Mouse (Mus musculus) embryonic facial prominence, embryonic 15.5 days (tissue): ENCODE data around the gene Golm1. TPM values are rescaled to one million over a fixed set of nuclear protein-coding genes. Genes with fewer than 3 reads are reported as not detected.
"Not testable (repeated sequence)": the region's sequence is repeated elsewhere in the genome, so short reads cannot be mapped to it uniquely, and the experiment has no call there.

Experiments used
- ATAC-seq: fragments of 200-750 bp; cut with Nextera tagmentation; 2 replicates; pipeline ENCODE4 v1.8.0; 2017; ENCODE audit warnings: low read depth, moderate TSS enrichment; ENCODE audit not compliant: insufficient number of reproducible peaks, low FRiP score, low TSS enrichment
- H3K27ac ChIP-seq: fragments of 300-500 bp; sonication (generic); replicated peaks from 2 replicates; pipeline ENCODE4 v1.5.1; 2015; ENCODE audit warnings: mild to moderate bottlenecking, inconsistent platforms
- H3K27me3 ChIP-seq: fragments of 300-500 bp; sonication (generic); 2 replicates; pipeline ENCODE4 v1.6.1; 2015; ENCODE audit warnings: inconsistent platforms
- H3K36me3 ChIP-seq: fragments of 300-500 bp; sonication (generic); 2 replicates; pipeline ENCODE4 v1.6.1; 2015; ENCODE audit warnings: mild to moderate bottlenecking, inconsistent platforms
- H3K4me1 ChIP-seq: fragments of 300-500 bp; sonication (generic); 2 replicates; pipeline ENCODE4 v1.6.1; 2015; ENCODE audit warnings: inconsistent platforms
- H3K4me2 ChIP-seq: fragments of 300-500 bp; sonication (generic); replicated peaks from 2 replicates; pipeline ENCODE4 v1.6.1; 2015; ENCODE audit warnings: mild to moderate bottlenecking, inconsistent platforms
- H3K4me3 ChIP-seq: fragments of 300-500 bp; sonication (generic); replicated peaks from 2 replicates; pipeline ENCODE4 v1.5.1; 2015; ENCODE audit warnings: mild to moderate bottlenecking, inconsistent platforms
- H3K9ac ChIP-seq: fragments of 300-500 bp; sonication (generic); 2 replicates; pipeline ENCODE4 v1.6.1; 2015; ENCODE audit warnings: inconsistent platforms
- H3K9me3 ChIP-seq: fragments of 300-500 bp; sonication (generic); replicated peaks from 2 replicates; pipeline ENCODE4 v1.6.1; 2016; ENCODE audit warnings: inconsistent platforms
- WGBS: fragments of 180-500 bp; shearing (Covaris S2); methylation state at CpG from one replicate; pipeline ENCODE4 v1.1.7; 2015; 5-methylcytosine and 5-hydroxymethylcytosine counted together
- polyA plus RNA-seq: library from polyadenylated mRNA; unstranded; fragments of >200 nt; fragmentation: Nextera tagmentation; extraction: Ambion mirVana; gene quantifications from 2 replicates; pipeline ENCODE4 v1.2.1, GENCODE M21; 2015

Gene Golm1
- polyA plus RNA-seq, 1 experiment from 2014 or later = 36.5 TPM

GRCm38 (mm10) chr13:59592058-59592457, 83.6 kb downstream of the Golm1 start:
- not testable (repeated sequence) for H3K9ac ChIP-seq, H3K4me3 ChIP-seq, H3K4me1 ChIP-seq, H3K27me3 ChIP-seq, H3K4me2 ChIP-seq, H3K27ac ChIP-seq, H3K9me3 ChIP-seq, ATAC-seq
- 93% methylated on average over 3 of the region's 3 CpGs for WGBS
- H3K36me3 ChIP-seq = peaks cover 54% of the 10 kb centered on the region

DNA sequence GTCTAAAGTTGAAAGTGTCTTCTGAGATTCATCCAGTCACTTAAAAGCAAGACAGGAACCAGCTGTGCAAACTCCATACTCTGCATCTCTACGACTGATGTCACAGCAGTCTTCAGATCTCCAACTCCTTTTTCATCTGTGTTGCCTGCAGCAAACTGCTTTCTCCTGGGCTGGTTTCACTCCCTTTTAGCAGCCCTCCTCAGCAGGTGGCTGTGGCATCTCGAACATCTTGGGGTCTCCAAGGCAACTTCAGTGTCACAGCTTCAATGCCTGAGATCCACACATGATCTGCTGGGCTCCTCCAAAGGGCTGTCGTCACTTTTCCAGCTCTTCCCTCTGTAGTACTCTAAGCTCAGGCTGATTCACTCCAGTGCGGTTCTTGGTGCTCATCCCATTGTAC, 84.9 kb downstream of the Golm1 start:
- H3K4me1 ChIP-seq = peaks cover 20% of the 10 kb centered on the region
- H3K9ac ChIP-seq = no peak overlapping the region
- H3K36me3 ChIP-seq = peaks cover 55% of the 10 kb centered on the region
- H3K27ac ChIP-seq = no peak overlapping the region
- ATAC-seq = no peak
- no peaks in the 10 kb centered on the region for H3K9me3 ChIP-seq
- H3K4me3 ChIP-seq = no peak overlapping the region
- no peaks in the 10 kb centered on the region for H3K27me3 ChIP-seq
- 82% methylated on average over 4 of the region's 4 CpGs for WGBS
- H3K4me2 ChIP-seq = no peak overlapping the region

- H3K27me3 ChIP-seq = no peaks in the 10 kb centered on the region
- H3K4me3 ChIP-seq = no peak overlapping the region
- ATAC-seq = no peak
- H3K36me3 ChIP-seq = peaks cover 51% of the 10 kb centered on the region
- H3K4me1 ChIP-seq = peaks cover 20% of the 10 kb centered on the region
- no peak overlapping the region for H3K9ac ChIP-seq
- WGBS = 88% methylated on average over 4 of the region's 4 CpGs
- no peak overlapping the region for H3K4me2 ChIP-seq
- no peak overlapping the region for H3K27ac ChIP-seq
- H3K9me3 ChIP-seq = no peaks in the 10 kb centered on the region
These were observed 85.9 kb downstream of the Golm1 start for GRCm38 (mm10) chr13:59589672-59590071.

GRCm38 (mm10) chr13:59587201-59587600, 88.4 kb downstream of the Golm1 start:
- 93% methylated on average over 2 of the region's 2 CpGs for WGBS
- H3K9me3 ChIP-seq = no peaks in the 10 kb centered on the region

GRCm38 (mm10) chr13:59585648-59586005, 90.0 kb downstream of the Golm1 start:
- Histone ChIP-seq H3K4me2 (peak overlapping the region; percentile 70), H3K4me3 (peak overlapping the region; percentile 89), H3K9me3 (no peaks in the 10 kb centered on the region), H3K4me1 (peaks cover 26% of the 10 kb centered on the region), H3K27ac (peak overlapping the region; percentile 74), H3K36me3 (peaks cover 24% of the 10 kb centered on the region), H3K9ac (peak overlapping the region; percentile 86), H3K27me3 (no peaks in the 10 kb centered on the region)
- under 1% methylated on average over 28 of the region's 28 CpGs for WGBS
- no peak for ATAC-seq

More at GRCm38 (mm10) chr13:59587201-59587600, 88.4 kb downstream of the Golm1 start:
- Histone ChIP-seq H3K4me2 (no peak overlapping the region), H3K27me3 (no peaks in the 10 kb centered on the region), H3K27ac (no peak overlapping the region), H3K9ac (no peak overlapping the region), H3K36me3 (peaks cover 40% of the 10 kb centered on the region), H3K4me1 (peaks cover 26% of the 10 kb centered on the region), H3K4me3 (no peak overlapping the region)
- no peak for ATAC-seq

DNA sequence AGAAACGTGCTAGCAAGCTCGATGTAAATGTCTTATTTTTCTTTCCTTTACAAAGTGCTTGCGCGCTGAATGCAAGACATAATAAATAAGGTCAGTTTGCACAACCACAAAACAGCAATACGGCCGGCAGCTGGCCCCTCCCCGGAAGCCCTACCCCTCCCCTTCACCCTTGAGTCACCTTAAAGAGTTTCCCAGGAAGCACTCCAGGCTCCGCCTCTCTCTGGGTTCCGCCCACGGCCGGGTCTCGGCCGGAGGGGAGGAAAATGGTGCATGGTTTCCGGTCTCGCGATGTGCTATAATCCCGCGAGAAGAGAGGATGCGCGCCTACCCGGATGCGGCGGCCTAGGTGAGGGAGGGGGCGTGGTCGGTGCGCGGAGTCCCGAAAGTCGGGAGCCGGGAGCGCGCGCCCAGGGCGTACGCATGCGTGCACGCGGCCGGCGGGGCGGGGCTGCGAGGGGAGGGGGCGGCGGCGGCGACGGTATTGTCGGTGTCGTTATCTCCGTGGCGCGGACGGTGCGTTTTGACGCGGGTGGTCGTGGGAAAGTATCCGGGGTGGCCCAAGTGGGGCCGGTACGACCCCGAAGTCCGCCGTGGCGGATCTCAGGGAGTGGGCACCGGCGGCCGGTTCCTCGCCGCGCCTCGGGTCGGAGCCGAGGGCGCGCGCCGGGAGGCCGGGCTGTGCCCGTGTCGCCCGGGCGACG, 90.5 kb downstream of the Golm1 start, which contains the start of the genes Agtpbp1 and Naa35:
Gene Agtpbp1 (minus strand): TSS at position 281 of the 701 bp plus-strand sequence.
Gene Naa35 (plus strand): TSS at position 313 of the 701 bp plus-strand sequence.
- Histone ChIP-seq H3K4me1 (peaks cover 26% of the 10 kb centered on the region), H3K9me3 (no peaks in the 10 kb centered on the region), H3K4me3 (peak within 1 kb of the TSS; percentile 89), H3K27me3 (no peaks in the 10 kb centered on the region), H3K4me2 (peak within 1 kb of the TSS; percentile 83), H3K36me3 (peaks cover 19% of the 10 kb centered on the region), H3K9ac (peak within 1 kb of the TSS; percentile 86), H3K27ac (peak within 1 kb of the TSS; percentile 74)
- ATAC-seq = peak; percentile 99
- WGBS = under 1% methylated on average over 78 of the region's 83 CpGs

Other genes starting within 250 kb of the Golm1 start
- 16.3 and 20.4 TPM in 2 replicates for gene Agtpbp1, start 90.6 kb downstream of the Golm1 start, polyA plus RNA-seq
- 74.7 and 92.9 TPM in 2 replicates for gene Naa35, start 90.6 kb downstream of the Golm1 start, polyA plus RNA-seq
- not detected in 2 replicates for gene 4921517D22Rik, start 18.3 kb upstream of the Golm1 start, polyA plus RNA-seq
- gene Spata31d1a, start 34.5 kb upstream of the Golm1 start, polyA plus RNA-seq = 0.07 TPM in 1 of 2 replicates, not detected in the other
- gene Spata31d1b, start 36.5 kb upstream of the Golm1 start, polyA plus RNA-seq = 0.08 TPM in 1 of 2 replicates, not detected in the other
- not detected in 2 replicates for gene Spata31d1d, start 55.9 kb upstream of the Golm1 start, polyA plus RNA-seq
- gene 1700014D04Rik, start 70.9 kb upstream of the Golm1 start, polyA plus RNA-seq = not detected in 2 replicates
- gene Isca1, start 94.0 kb upstream of the Golm1 start, polyA plus RNA-seq = 114 and 120 TPM in 2 replicates
- not detected in 2 replicates for gene Gm49354, start 106.4 kb upstream of the Golm1 start, polyA plus RNA-seq
- 49.7 and 52.8 TPM in 2 replicates for gene Tut7, start 147.3 kb upstream of the Golm1 start, polyA plus RNA-seq